Mouse (Mus musculus) heart, embryonic 10.5 days (tissue): ENCODE measurements around the gene Bcl9. TPM values are rescaled to one million over a fixed set of nuclear protein-coding genes. Genes with fewer than 3 reads are reported as not detected.

Experiments used
- DNase-seq: peaks from one replicate; pipeline ENCODE4 v3.0.0-alpha.2; 2017; ENCODE audit warnings: low spot score
- H3K27ac ChIP-seq: fragments of 300-500 bp; sonication (generic); 2 replicates; pipeline ENCODE4 v1.5.1; 2016; ENCODE audit warnings: mild to moderate bottlenecking
- H3K27me3 ChIP-seq: fragments of 300-500 bp; sonication (generic); 2 replicates; pipeline ENCODE4 v1.6.1; 2016; ENCODE audit warnings: mild to moderate bottlenecking; ENCODE audit not compliant: poor library complexity, insufficient read depth, severe bottlenecking
- H3K36me3 ChIP-seq: fragments of 300-500 bp; sonication (generic); 2 replicates; pipeline ENCODE4 v1.6.1; 2016; ENCODE audit warnings: mild to moderate bottlenecking, moderate library complexity
- H3K4me1 ChIP-seq: fragments of 300-500 bp; sonication (generic); 2 replicates; pipeline ENCODE4 v1.6.1; 2016; ENCODE audit warnings: mild to moderate bottlenecking
- H3K4me3 ChIP-seq: fragments of 300-500 bp; sonication (generic); 2 replicates; pipeline ENCODE4 v1.5.1; 2016; ENCODE audit warnings: mild to moderate bottlenecking, moderate library complexity
- H3K9me3 ChIP-seq: fragments of 300-500 bp; sonication (generic); 2 replicates; pipeline ENCODE4 v1.6.1; 2016; ENCODE audit warnings: mild to moderate bottlenecking, moderate library complexity
- WGBS: fragments of 180-500 bp; shearing (Covaris S2); methylation state at CpG from one replicate; pipeline ENCODE4 v1.1.7; 2016; 5-methylcytosine and 5-hydroxymethylcytosine counted together
- polyA plus RNA-seq: library from polyadenylated mRNA; unstranded; fragments of >200 nt; fragmentation: Nextera tagmentation; extraction: Ambion mirVana; gene quantifications from 2 replicates; pipeline ENCODE4 v1.2.1, GENCODE M21; 2016

The Bcl9 gene
- polyA plus RNA-seq, 1 experiment from 2014 or later, result 45.9 TPM

DNA sequence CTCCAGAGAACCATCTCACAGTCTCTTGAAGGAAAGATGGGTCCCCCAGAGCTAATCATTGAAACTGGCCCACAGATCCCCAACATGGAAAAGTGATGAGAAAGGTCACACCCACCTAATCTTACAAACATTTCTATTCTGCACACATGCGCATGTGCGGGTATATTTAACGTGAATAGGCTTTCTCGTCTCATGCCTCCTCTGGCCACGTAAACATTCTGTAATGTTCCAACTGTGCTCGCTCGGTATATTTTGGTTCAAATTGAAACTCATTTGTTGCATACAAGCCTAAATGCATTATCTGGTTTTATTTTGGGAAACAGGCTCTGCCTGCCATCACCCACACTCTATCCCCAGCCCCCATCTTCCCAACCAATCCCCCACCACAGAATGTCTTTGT lies 16.3 kb downstream of the Bcl9 start:
- peaks cover 11% of the 10 kb centered on the region for H3K36me3 ChIP-seq
- no peaks in the 10 kb centered on the region for H3K9me3 ChIP-seq
- H3K27me3 ChIP-seq, result no peaks in the 10 kb centered on the region
- WGBS, result 74% methylated on average over 7 of the region's 7 CpGs
- no peak for DNase-seq
- peak overlapping the region; percentile 62 for H3K27ac ChIP-seq
- peaks cover 50% of the 10 kb centered on the region for H3K4me1 ChIP-seq
- peak overlapping the region; percentile 19; the same call in 1 of the 2 replicates for H3K4me3 ChIP-seq

- Histone ChIP-seq H3K36me3 (peaks cover 5% of the 10 kb centered on the region; the same call in 1 of the 2 replicates), H3K4me1 (peaks cover 54% of the 10 kb centered on the region), H3K4me3 (no peak overlapping the region; the same call in 1 of the 2 replicates), H3K27me3 (no peaks in the 10 kb centered on the region), H3K9me3 (no peaks in the 10 kb centered on the region), H3K27ac (peak overlapping the region; percentile 74)
- WGBS, result 63% methylated on average over 5 of the region's 5 CpGs
- DNase-seq, result no peak
Observed at GRCm38 (mm10) chr3:97275708-97276107, 22.0 kb downstream of the Bcl9 start.

DNA sequence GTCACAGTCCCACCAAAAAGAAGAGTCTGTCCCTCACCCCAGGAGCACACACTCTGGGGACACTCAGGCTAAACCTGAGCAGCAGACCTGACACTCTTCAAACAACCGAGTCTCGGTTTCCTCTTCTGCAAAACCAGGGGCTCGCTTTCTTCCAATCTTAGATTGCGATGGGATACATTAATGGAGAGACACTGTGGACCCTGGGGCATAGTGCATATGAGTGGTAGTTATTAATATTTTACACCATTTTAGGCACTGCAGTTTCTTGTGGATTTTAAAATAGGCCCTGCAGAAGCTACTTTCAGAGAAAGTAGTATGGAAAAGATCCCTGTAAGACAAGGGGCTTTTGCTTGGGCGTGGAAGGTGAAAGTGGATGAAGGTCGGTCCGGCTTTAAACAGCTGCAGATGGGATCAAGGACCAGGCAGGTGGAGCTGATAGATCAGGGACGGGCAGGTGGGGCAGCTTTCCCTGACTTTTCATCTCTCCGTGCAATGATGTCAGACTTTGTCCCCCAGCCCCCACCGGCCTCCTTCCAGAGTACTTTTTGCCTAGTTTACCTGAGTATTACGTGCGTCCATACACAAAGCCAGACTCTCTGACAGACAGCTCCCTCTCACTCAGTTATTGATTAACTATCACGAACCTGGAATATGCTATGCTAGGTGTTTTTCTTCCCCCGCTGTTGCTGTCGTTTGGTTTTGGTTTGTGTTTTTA lies 23.0 kb downstream of the Bcl9 start:
- WGBS, result 89% methylated on average over 15 of the region's 15 CpGs
- no peak overlapping the region for H3K27ac ChIP-seq
- no peak overlapping the region for H3K4me3 ChIP-seq
- no peaks in the 10 kb centered on the region for H3K9me3 ChIP-seq
- peaks cover 50% of the 10 kb centered on the region for H3K4me1 ChIP-seq
- H3K36me3 ChIP-seq, result peaks cover 5% of the 10 kb centered on the region; the same call in 1 of the 2 replicates
- DNase-seq, result no peak
- H3K27me3 ChIP-seq, result no peaks in the 10 kb centered on the region

DNA sequence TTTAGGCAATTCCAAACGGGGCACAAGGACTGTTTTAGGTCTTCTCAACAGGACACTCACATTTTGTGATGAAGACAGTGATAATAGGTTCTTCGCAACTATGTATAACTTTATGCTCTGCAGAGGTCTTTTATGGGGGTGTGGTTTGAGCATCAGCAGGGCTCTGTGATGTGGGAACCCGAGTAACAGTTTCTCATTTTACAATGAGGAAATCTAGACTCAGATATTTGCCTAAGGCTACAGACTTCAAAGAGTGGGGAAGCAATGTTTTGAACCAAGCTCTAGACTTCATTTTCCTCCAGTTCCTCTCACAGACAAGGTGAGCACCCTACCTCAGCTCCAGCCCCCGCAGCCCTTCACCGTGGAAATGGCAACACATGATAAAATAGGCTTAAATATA lies 23.8 kb downstream of the Bcl9 start:
- H3K27me3 ChIP-seq, result no peaks in the 10 kb centered on the region
- no peak for DNase-seq
- peaks cover 57% of the 10 kb centered on the region for H3K4me1 ChIP-seq
- 86% methylated on average over 5 of the region's 5 CpGs for WGBS
- no peaks in the 10 kb centered on the region for H3K9me3 ChIP-seq
- no peak overlapping the region for H3K27ac ChIP-seq
- peaks cover 5% of the 10 kb centered on the region; the same call in 1 of the 2 replicates for H3K36me3 ChIP-seq
- no peak overlapping the region for H3K4me3 ChIP-seq

DNA sequence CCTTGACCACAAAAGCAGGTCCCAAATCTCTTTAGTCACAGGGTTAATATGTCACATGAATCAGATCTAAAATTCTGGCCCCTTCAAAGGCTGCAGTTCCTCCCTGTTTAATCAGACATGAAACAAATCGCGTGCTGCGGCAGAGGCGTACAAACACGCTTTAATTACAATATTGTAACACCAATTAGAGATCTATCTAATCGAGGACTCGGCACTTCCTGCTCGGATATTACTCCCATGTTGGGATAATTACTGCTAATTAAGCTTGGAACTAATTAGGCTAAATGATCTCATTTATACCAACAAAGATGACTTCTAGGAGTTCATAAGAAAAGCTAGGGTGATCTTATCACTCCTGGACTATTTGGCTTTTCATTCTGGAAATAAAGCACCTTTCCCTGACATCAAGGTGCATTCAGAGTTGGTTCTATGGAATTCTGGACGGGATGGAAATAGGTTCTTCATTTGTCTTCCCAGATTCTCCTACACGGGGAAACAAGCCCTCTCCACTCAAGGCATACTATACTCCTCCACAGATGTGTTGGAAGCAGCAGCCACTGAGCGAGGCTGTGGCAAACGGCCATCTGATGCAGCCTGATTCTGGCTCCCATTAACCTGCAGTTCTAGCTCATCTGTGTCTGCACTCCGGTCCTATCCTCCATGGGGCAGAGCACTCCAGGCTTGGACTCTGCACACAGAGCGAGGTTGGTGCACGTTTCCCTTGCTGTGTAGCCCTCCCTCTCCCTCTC lies 31.9 kb downstream of the Bcl9 start:
- no peak for DNase-seq
- peaks cover 25% of the 10 kb centered on the region for H3K4me1 ChIP-seq
- H3K27ac ChIP-seq, result no peak overlapping the region
- H3K4me3 ChIP-seq, result no peak overlapping the region
- no peaks in the 10 kb centered on the region for H3K9me3 ChIP-seq
- H3K27me3 ChIP-seq, result no peaks in the 10 kb centered on the region
- WGBS, result 82% methylated on average over 15 of the region's 15 CpGs
- H3K36me3 ChIP-seq, result peaks cover 11% of the 10 kb centered on the region

- no peaks in the 10 kb centered on the region for H3K4me1 ChIP-seq
- no peak overlapping the region for H3K4me3 ChIP-seq
- no peaks in the 10 kb centered on the region for H3K27me3 ChIP-seq
- H3K27ac ChIP-seq, result no peak overlapping the region
- H3K9me3 ChIP-seq, result no peaks in the 10 kb centered on the region
- 90% methylated on average over 1 of the region's 1 CpGs for WGBS
- peaks cover 24% of the 10 kb centered on the region for H3K36me3 ChIP-seq
- no peak for DNase-seq
Observed at GRCm38 (mm10) chr3:97262235-97262634, 35.5 kb downstream of the Bcl9 start.

DNA sequence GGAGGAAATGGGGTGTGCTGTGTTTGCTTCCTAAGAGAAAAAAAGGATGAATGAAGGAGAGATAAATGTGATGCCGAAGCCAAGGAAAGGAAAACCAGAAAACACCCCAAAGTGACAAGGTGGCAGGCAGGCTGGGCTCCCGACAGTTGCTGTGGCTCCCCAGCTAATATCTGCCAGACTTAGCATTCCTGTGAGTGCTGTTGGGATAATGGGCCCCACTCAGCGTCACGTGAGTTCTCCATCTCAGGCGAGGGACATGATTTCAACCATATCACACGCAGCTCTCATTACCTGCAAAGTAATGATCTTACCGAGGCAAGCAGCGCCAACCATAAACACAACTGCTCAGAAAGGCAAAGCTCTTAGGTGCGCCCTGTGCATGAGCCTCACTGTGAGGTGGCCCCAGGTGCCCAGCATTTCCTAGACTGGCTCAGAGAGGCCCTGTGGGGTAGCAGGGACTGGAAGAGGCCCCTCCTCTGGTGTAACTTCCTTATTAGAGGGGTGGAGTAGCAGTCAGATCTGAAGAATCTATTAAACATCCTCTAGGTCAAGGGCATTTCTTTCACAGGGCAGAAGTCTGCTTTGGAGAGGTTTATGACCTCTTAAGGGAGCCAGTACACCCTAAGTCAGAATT lies 41.9 kb downstream of the Bcl9 start:
- H3K4me3 ChIP-seq, result no peak overlapping the region
- peak overlapping the region; percentile 52; the same call in 1 of the 2 replicates for H3K27ac ChIP-seq

GRCm38 (mm10) chr3:97254861-97255465 lies 42.8 kb downstream of the Bcl9 start:
- H3K4me3 ChIP-seq, result no peak overlapping the region
- H3K27me3 ChIP-seq, result no peaks in the 10 kb centered on the region
- no peaks in the 10 kb centered on the region for H3K9me3 ChIP-seq
- DNase-seq, result no peak
- H3K27ac ChIP-seq, result peak overlapping the region; percentile 52; the same call in 1 of the 2 replicates
- 35% methylated on average over 5 of the region's 5 CpGs for WGBS
- H3K4me1 ChIP-seq, result peaks cover 37% of the 10 kb centered on the region
- H3K36me3 ChIP-seq, result peaks cover 16% of the 10 kb centered on the region

More for the DNA sequence above, 41.9 kb downstream of the Bcl9 start:
- Histone ChIP-seq H3K4me1 (peaks cover 37% of the 10 kb centered on the region), H3K9me3 (no peaks in the 10 kb centered on the region), H3K36me3 (peaks cover 20% of the 10 kb centered on the region), H3K27me3 (no peaks in the 10 kb centered on the region)
- DNase-seq, result no peak
- 44% methylated on average over 9 of the region's 9 CpGs for WGBS

GRCm38 (mm10) chr3:97253823-97254600 lies 43.7 kb downstream of the Bcl9 start:
- no peak for DNase-seq
- Histone ChIP-seq H3K4me1 (peaks cover 37% of the 10 kb centered on the region), H3K27me3 (no peaks in the 10 kb centered on the region), H3K9me3 (no peaks in the 10 kb centered on the region), H3K36me3 (peaks cover 7% of the 10 kb centered on the region), H3K27ac (no peak overlapping the region), H3K4me3 (no peak overlapping the region)
- WGBS, result 45% methylated on average over 9 of the region's 9 CpGs

- H3K27ac ChIP-seq, result no peak overlapping the region
- 86% methylated on average over 6 of the region's 6 CpGs for WGBS
- DNase-seq, result no peak
Observed at GRCm38 (mm10) chr3:97252896-97253295, 44.8 kb downstream of the Bcl9 start.

DNA sequence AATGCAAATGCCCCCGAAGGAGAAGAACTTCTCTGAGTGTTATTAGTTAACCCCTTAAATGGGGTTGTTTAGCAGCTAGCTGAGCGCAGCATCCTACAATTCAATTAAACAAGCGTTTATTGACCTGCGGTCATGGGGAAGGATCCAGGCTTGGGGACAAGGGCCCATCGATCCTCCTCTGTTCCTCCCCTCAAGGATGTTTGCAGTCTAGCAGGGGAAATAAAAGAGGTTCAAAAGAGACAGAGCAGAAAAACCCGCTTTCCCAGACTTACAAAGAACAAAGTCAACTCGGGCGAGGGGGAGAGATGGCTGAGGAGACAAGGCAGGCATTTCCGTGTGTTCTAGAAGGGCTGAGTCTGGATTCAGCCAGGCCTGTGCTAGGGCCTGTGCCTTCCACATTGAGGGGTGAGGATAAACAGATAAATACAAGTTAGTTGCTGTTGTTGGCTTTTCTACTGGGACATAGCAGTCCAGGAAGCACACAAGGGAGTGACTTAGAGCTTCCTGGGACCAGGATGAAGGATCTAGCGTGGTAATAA lies 55.0 kb downstream of the Bcl9 start:
- Histone ChIP-seq H3K4me3 (no peak overlapping the region), H3K36me3 (no peaks in the 10 kb centered on the region), H3K4me1 (peaks cover 11% of the 10 kb centered on the region; the same call in 1 of the 2 replicates), H3K27ac (no peak overlapping the region), H3K9me3 (no peaks in the 10 kb centered on the region), H3K27me3 (no peaks in the 10 kb centered on the region)
- no peak for DNase-seq
- WGBS, result 67% methylated on average over 10 of the region's 10 CpGs

More at GRCm38 (mm10) chr3:97252896-97253295, 44.8 kb downstream of the Bcl9 start:
- H3K9me3 ChIP-seq, result no peaks in the 10 kb centered on the region
- no peaks in the 10 kb centered on the region for H3K27me3 ChIP-seq
- no peak overlapping the region for H3K4me3 ChIP-seq
- no peaks in the 10 kb centered on the region for H3K36me3 ChIP-seq
- H3K4me1 ChIP-seq, result peaks cover 37% of the 10 kb centered on the region

DNA sequence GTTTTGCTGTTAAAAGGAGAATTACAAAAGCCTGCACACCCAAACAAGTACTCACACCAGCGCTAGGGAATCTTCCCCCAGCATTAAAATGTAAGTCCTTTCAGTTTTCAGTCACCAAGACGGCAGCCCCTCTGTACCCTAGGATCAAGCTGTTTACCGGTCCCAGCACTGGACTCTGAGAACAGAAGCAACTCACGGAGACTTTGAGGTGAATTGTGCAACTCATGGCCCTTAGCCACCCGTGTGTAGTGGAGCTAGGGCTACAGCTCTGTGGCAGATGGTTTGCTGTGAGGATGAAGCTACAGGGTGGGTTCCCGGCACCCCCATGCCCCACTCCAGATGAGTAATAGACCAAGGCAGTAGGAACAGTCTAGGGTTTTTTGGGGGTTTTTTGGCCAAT lies 55.9 kb downstream of the Bcl9 start:
- WGBS, result 75% methylated on average over 6 of the region's 6 CpGs
- Histone ChIP-seq H3K9me3 (no peaks in the 10 kb centered on the region), H3K4me1 (peaks cover 17% of the 10 kb centered on the region; the same call in 1 of the 2 replicates), H3K4me3 (no peak overlapping the region), H3K27me3 (no peaks in the 10 kb centered on the region), H3K27ac (no peak overlapping the region), H3K36me3 (no peaks in the 10 kb centered on the region)
- DNase-seq, result no peak
